Mouse (Mus musculus) stomach, embryonic 16.5 days (tissue): Measurements from ENCODE around the gene Crhr1. TPM values are rescaled to one million over a fixed set of nuclear protein-coding genes. Genes with fewer than 3 reads are reported as not detected.
"Not testable (repeated sequence)": the region's sequence is repeated elsewhere in the genome, so short reads cannot be mapped to it uniquely, and the experiment has no call there.

Experiments
- ATAC-seq: fragments of 200-750 bp; cut with Nextera tagmentation; 2 replicates; pipeline ENCODE4 v1.8.0; 2017; ENCODE audit warnings: moderate number of reproducible peaks, moderate TSS enrichment; ENCODE audit not compliant: insufficient read depth, low FRiP score
- H3K27ac ChIP-seq: fragments of 300-500 bp; sonication (generic); 2 replicates; pipeline ENCODE4 v1.5.1; 2014; ENCODE audit warnings: low read length
- H3K27me3 ChIP-seq: fragments of 300-500 bp; sonication (generic); 2 replicates; pipeline ENCODE4 v1.6.1; 2014; ENCODE audit warnings: low read length, control low read depth, mixed read lengths; ENCODE audit not compliant: control insufficient read depth, insufficient read depth
- H3K36me3 ChIP-seq: fragments of 300-500 bp; sonication (generic); 2 replicates; pipeline ENCODE4 v1.6.1; 2014; ENCODE audit warnings: low read length; ENCODE audit not compliant: control insufficient read depth, insufficient read depth
- H3K4me1 ChIP-seq: fragments of 300-500 bp; sonication (generic); 2 replicates; pipeline ENCODE4 v1.6.1; 2014; ENCODE audit warnings: low read length, control low read depth, mixed read lengths; ENCODE audit not compliant: control insufficient read depth, insufficient read depth
- H3K4me2 ChIP-seq: fragments of 300-500 bp; sonication (generic); 2 replicates; pipeline ENCODE4 v1.6.1; 2014; ENCODE audit warnings: low read depth, low read length, mixed read lengths
- H3K4me3 ChIP-seq: fragments of 300-500 bp; sonication (generic); replicated peaks from 2 replicates; pipeline ENCODE4 v1.5.1; 2014; ENCODE audit warnings: mild to moderate bottlenecking, low read length
- H3K9ac ChIP-seq: fragments of 300-500 bp; sonication (generic); 2 replicates; pipeline ENCODE4 v1.6.1; 2014; ENCODE audit warnings: low read length
- H3K9me3 ChIP-seq: fragments of 300-500 bp; sonication (generic); replicated peaks from 2 replicates; pipeline ENCODE4 v1.6.1; 2016; ENCODE audit warnings: low read length, control low read depth; ENCODE audit not compliant: control insufficient read depth
- WGBS: fragments of 180-500 bp; shearing (Covaris S2); extraction: QIAGEN DNeasy Blood & Tissue Kit; methylation state at CpG from one replicate; pipeline ENCODE4 v1.1.7; 2014; 5-methylcytosine and 5-hydroxymethylcytosine counted together
- polyA plus RNA-seq: library from polyadenylated mRNA; unstranded; fragments of >200 nt; fragmentation: Nextera tagmentation; extraction: Ambion mirVana; gene quantifications from 2 replicates; pipeline ENCODE4 v1.2.1, GENCODE M21; 2015

The Crhr1 gene
- polyA plus RNA-seq, 1 experiment from 2014 or later = 0.17 TPM

GRCm38 (mm10) chr11:104197861-104198260 lies 65.2 kb downstream of the Crhr1 start:
- WGBS = 3% methylated on average over 10 of the region's 10 CpGs
- no peak overlapping the region for H3K4me2 ChIP-seq
- ATAC-seq = no peak
- no peak overlapping the region for H3K9ac ChIP-seq
- H3K27me3 ChIP-seq = no peaks in the 10 kb centered on the region
- H3K36me3 ChIP-seq = no peaks in the 10 kb centered on the region
- no peak overlapping the region for H3K27ac ChIP-seq
- H3K4me1 ChIP-seq = no peaks in the 10 kb centered on the region
- no peaks in the 10 kb centered on the region for H3K9me3 ChIP-seq
- no peak overlapping the region for H3K4me3 ChIP-seq

GRCm38 (mm10) chr11:104203271-104203670 lies 70.6 kb downstream of the Crhr1 start:
- H3K9ac ChIP-seq = no peak overlapping the region
- no peak overlapping the region for H3K4me3 ChIP-seq
- H3K27me3 ChIP-seq = no peaks in the 10 kb centered on the region
- H3K4me1 ChIP-seq = no peaks in the 10 kb centered on the region
- no peak overlapping the region for H3K4me2 ChIP-seq
- no peaks in the 10 kb centered on the region for H3K36me3 ChIP-seq
- no peak overlapping the region for H3K27ac ChIP-seq
- no peaks in the 10 kb centered on the region for H3K9me3 ChIP-seq
- 65% methylated on average over 3 of the region's 3 CpGs for whole genome bisulfite sequencing
- no peak for ATAC-seq

GRCm38 (mm10) chr11:104206573-104206972 lies 73.9 kb downstream of the Crhr1 start:
- H3K27ac ChIP-seq = no peak overlapping the region
- no peak overlapping the region for H3K4me3 ChIP-seq
- H3K9ac ChIP-seq = no peak overlapping the region
- H3K36me3 ChIP-seq = no peaks in the 10 kb centered on the region
- H3K4me2 ChIP-seq = no peak overlapping the region
- H3K9me3 ChIP-seq = no peaks in the 10 kb centered on the region
- no peaks in the 10 kb centered on the region for H3K4me1 ChIP-seq
- WGBS = 78% methylated on average over 4 of the region's 4 CpGs
- no peak for ATAC-seq
- no peaks in the 10 kb centered on the region for H3K27me3 ChIP-seq

GRCm38 (mm10) chr11:104209041-104209440 lies 76.4 kb downstream of the Crhr1 start:
- 73% methylated on average over 3 of the region's 3 CpGs for WGBS
- no peaks in the 10 kb centered on the region for H3K9me3 ChIP-seq
- no peak overlapping the region for H3K4me2 ChIP-seq
- no peak overlapping the region for H3K4me3 ChIP-seq
- H3K27ac ChIP-seq = no peak overlapping the region
- H3K4me1 ChIP-seq = no peaks in the 10 kb centered on the region
- ATAC-seq = no peak
- no peaks in the 10 kb centered on the region for H3K36me3 ChIP-seq
- H3K27me3 ChIP-seq = no peaks in the 10 kb centered on the region
- no peak overlapping the region for H3K9ac ChIP-seq

- no peaks in the 10 kb centered on the region for H3K36me3 ChIP-seq
- H3K9ac ChIP-seq = no peak overlapping the region
- no peak overlapping the region for H3K27ac ChIP-seq
- 80% methylated on average over 6 of the region's 6 CpGs for WGBS
- no peaks in the 10 kb centered on the region for H3K27me3 ChIP-seq
- no peaks in the 10 kb centered on the region for H3K9me3 ChIP-seq
- ATAC-seq = no peak
- no peak overlapping the region for H3K4me3 ChIP-seq
- H3K4me1 ChIP-seq = no peaks in the 10 kb centered on the region
- H3K4me2 ChIP-seq = no peak overlapping the region
Observed at GRCm38 (mm10) chr11:104211251-104211650, 78.6 kb downstream of the Crhr1 start.

- not testable (repeated sequence) for H3K9ac ChIP-seq, H3K36me3 ChIP-seq, H3K9me3 ChIP-seq, H3K4me2 ChIP-seq, H3K27me3 ChIP-seq, ATAC-seq, H3K4me3 ChIP-seq, H3K27ac ChIP-seq, H3K4me1 ChIP-seq
- WGBS = 91% methylated on average over 5 of the region's 5 CpGs
Observed at GRCm38 (mm10) chr11:104214128-104214527, 81.5 kb downstream of the Crhr1 start.

DNA sequence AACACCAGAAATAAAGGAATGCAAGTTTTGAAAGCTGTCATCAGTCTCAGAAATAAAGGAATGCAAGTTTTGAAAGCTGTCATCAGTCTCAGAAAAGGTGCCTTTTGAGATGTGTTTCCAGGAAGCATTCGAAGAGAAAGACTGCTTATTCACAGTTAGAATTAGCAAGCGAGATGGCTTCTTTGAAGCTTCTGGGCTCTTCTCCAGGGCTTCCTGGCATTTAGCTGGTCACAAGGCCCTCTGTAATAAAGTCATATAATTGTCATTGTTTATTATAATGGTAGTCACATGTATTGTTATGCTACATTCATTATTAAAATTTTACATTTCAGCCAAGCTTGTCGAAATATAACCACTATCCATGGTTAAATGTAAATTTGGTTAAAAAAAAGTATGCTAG lies 85.4 kb downstream of the Crhr1 start:
- H3K4me1 ChIP-seq = no peaks in the 10 kb centered on the region
- H3K4me2 ChIP-seq = no peak overlapping the region
- ATAC-seq = no peak
- H3K9ac ChIP-seq = no peak overlapping the region
- no peaks in the 10 kb centered on the region for H3K27me3 ChIP-seq
- no peaks in the 10 kb centered on the region for H3K36me3 ChIP-seq
- no peaks in the 10 kb centered on the region for H3K9me3 ChIP-seq
- no peak overlapping the region for H3K27ac ChIP-seq
- WGBS = 76% methylated on average over 3 of the region's 3 CpGs
- no peak overlapping the region for H3K4me3 ChIP-seq

GRCm38 (mm10) chr11:104220291-104220690 lies 87.6 kb downstream of the Crhr1 start:
- Histone ChIP-seq H3K4me3 (no peak overlapping the region), H3K9ac (no peak overlapping the region), H3K27ac (no peak overlapping the region), H3K27me3 (no peaks in the 10 kb centered on the region), H3K4me1 (no peaks in the 10 kb centered on the region), H3K36me3 (no peaks in the 10 kb centered on the region), H3K4me2 (no peak overlapping the region), H3K9me3 (no peaks in the 10 kb centered on the region)
- WGBS = 80% methylated on average over 4 of the region's 4 CpGs
- no peak for ATAC-seq

GRCm38 (mm10) chr11:104221751-104222150 lies 89.1 kb downstream of the Crhr1 start:
- H3K4me2 ChIP-seq = no peak overlapping the region
- no peak overlapping the region for H3K9ac ChIP-seq
- 72% methylated on average over 5 of the region's 5 CpGs for WGBS
- H3K36me3 ChIP-seq = no peaks in the 10 kb centered on the region
- ATAC-seq = no peak
- H3K4me1 ChIP-seq = no peaks in the 10 kb centered on the region
- H3K27ac ChIP-seq = no peak overlapping the region
- no peaks in the 10 kb centered on the region for H3K27me3 ChIP-seq
- no peaks in the 10 kb centered on the region for H3K9me3 ChIP-seq
- no peak overlapping the region for H3K4me3 ChIP-seq

GRCm38 (mm10) chr11:104223301-104223700 lies 90.6 kb downstream of the Crhr1 start:
- H3K4me2 ChIP-seq = no peak overlapping the region
- no peak overlapping the region for H3K4me3 ChIP-seq
- H3K27ac ChIP-seq = no peak overlapping the region
- H3K4me1 ChIP-seq = no peaks in the 10 kb centered on the region
- no peaks in the 10 kb centered on the region for H3K27me3 ChIP-seq
- H3K9ac ChIP-seq = no peak overlapping the region
- WGBS = 81% methylated on average over 9 of the region's 9 CpGs
- ATAC-seq = no peak
- H3K9me3 ChIP-seq = no peaks in the 10 kb centered on the region
- H3K36me3 ChIP-seq = no peaks in the 10 kb centered on the region
